Mouse (Mus musculus): Measurements from ENCODE around the gene Rgs4. TPM values are rescaled to one million over a fixed set of nuclear protein-coding genes. Genes with fewer than 3 reads are reported as not detected.

Gene Rgs4
- total and polyA plus RNA-seq, 3 experiments: 7.3 to 16.1 (median 12.4) TPM

GRCm38 (mm10) chr1:169762524-169762923 is 15.1 kb upstream of the Rgs4 start:
- H3K4me1 ChIP-seq (ENCODE audit: control insufficient read depth, insufficient read depth, low read length): no peaks in the 10 kb centered on the region
- no peak overlapping the region for H3K9ac ChIP-seq (ENCODE audit: low read depth, low read length)
- no peaks in the 10 kb centered on the region for H3K79me2 ChIP-seq (replicated peaks; ENCODE audit: control insufficient read depth, insufficient read depth, low read length)
- TF ChIP-seq EP300 (IDR thresholded peaks at IDR 0.05; ENCODE audit: insufficient read depth, low read depth, low read length) (no peak), POLR2A (IDR thresholded peaks at IDR 0.05; ENCODE audit: insufficient read depth, low read depth, low read length) (no peak), CTCF (IDR thresholded peaks at IDR 0.05) (no peak)
- WGBS: 86% methylated on average over 2 of the region's 2 CpGs
- no peak for DNase-seq
- H3K27ac ChIP-seq: no peak overlapping the region
- no peaks in the 10 kb centered on the region for H3K36me3 ChIP-seq (ENCODE audit: control insufficient read depth, insufficient read depth, low read length)
- H3K4me3 ChIP-seq: no peak overlapping the region
- H3K27me3 ChIP-seq (ENCODE audit: control insufficient read depth, insufficient read depth, low read length): no peaks in the 10 kb centered on the region
- intact Hi-C loops (cut with DNase I): no loop called here

- Histone ChIP-seq H3K9ac (ENCODE audit: low read depth, low read length) (no peak overlapping the region), H3K36me3 (ENCODE audit: control insufficient read depth, insufficient read depth, low read length) (no peaks in the 10 kb centered on the region), H3K4me3 (no peak overlapping the region), H3K4me1 (ENCODE audit: control insufficient read depth, insufficient read depth, low read length) (no peaks in the 10 kb centered on the region), H3K27ac (no peak overlapping the region), H3K79me2 (replicated peaks; ENCODE audit: control insufficient read depth, insufficient read depth, low read length) (no peaks in the 10 kb centered on the region), H3K27me3 (ENCODE audit: control insufficient read depth, insufficient read depth, low read length) (no peaks in the 10 kb centered on the region)
- DNase-seq: no peak
- intact Hi-C loops (cut with DNase I): no loop called here
- WGBS: 26% methylated on average over 3 of the region's 3 CpGs
- TF ChIP-seq EP300 (IDR thresholded peaks at IDR 0.05; ENCODE audit: insufficient read depth, low read depth, low read length) (no peak), POLR2A (IDR thresholded peaks at IDR 0.05; ENCODE audit: insufficient read depth, low read depth, low read length) (no peak), CTCF (IDR thresholded peaks at IDR 0.05) (no peak)
These were observed 9.1 kb upstream of the Rgs4 start for GRCm38 (mm10) chr1:169756532-169756931.

- no peak for DNase-seq
- Histone ChIP-seq H3K36me3 (ENCODE audit: control insufficient read depth, insufficient read depth, low read length) (no peaks in the 10 kb centered on the region), H3K79me2 (replicated peaks; ENCODE audit: control insufficient read depth, insufficient read depth, low read length) (no peaks in the 10 kb centered on the region), H3K9ac (ENCODE audit: low read depth, low read length) (no peak overlapping the region), H3K4me3 (no peak overlapping the region), H3K4me1 (ENCODE audit: control insufficient read depth, insufficient read depth, low read length) (no peaks in the 10 kb centered on the region), H3K27me3 (ENCODE audit: control insufficient read depth, insufficient read depth, low read length) (no peaks in the 10 kb centered on the region), H3K27ac (no peak overlapping the region)
- TF ChIP-seq EP300 (IDR thresholded peaks at IDR 0.05; ENCODE audit: insufficient read depth, low read depth, low read length): no peak
- no peak for TF ChIP-seq CTCF (IDR thresholded peaks at IDR 0.05)
- no peak for TF ChIP-seq POLR2A (IDR thresholded peaks at IDR 0.05; ENCODE audit: insufficient read depth, low read depth, low read length)
- intact Hi-C loops (cut with DNase I): no loop called here
- 22% methylated on average over 4 of the region's 4 CpGs for WGBS
These were observed 5.0 kb upstream of the Rgs4 start for GRCm38 (mm10) chr1:169752395-169752794.

GRCm38 (mm10) chr1:169748439-169748838 is 997 bp upstream of the Rgs4 start:
- intact Hi-C loops (cut with DNase I): loop anchor here (5.0 to 10.0 kb wide), 2 partner anchors 76 to 166 kb away; no protein-coding TSS in a partner anchor
- H3K36me3 ChIP-seq (ENCODE audit: control insufficient read depth, insufficient read depth, low read length): no peaks in the 10 kb centered on the region
- no peaks in the 10 kb centered on the region for H3K79me2 ChIP-seq (replicated peaks; ENCODE audit: control insufficient read depth, insufficient read depth, low read length)
- H3K4me1 ChIP-seq (ENCODE audit: control insufficient read depth, insufficient read depth, low read length): no peaks in the 10 kb centered on the region
- H3K4me3 ChIP-seq: no peak overlapping the region
- WGBS: 47% methylated on average over 5 of the region's 5 CpGs
- H3K27me3 ChIP-seq (ENCODE audit: control insufficient read depth, insufficient read depth, low read length): no peaks in the 10 kb centered on the region
- DNase-seq: no peak
- H3K27ac ChIP-seq: no peak overlapping the region
- no peak for TF ChIP-seq CTCF (IDR thresholded peaks at IDR 0.05)
- no peak for TF ChIP-seq POLR2A (IDR thresholded peaks at IDR 0.05; ENCODE audit: insufficient read depth, low read depth, low read length)
- TF ChIP-seq EP300 (IDR thresholded peaks at IDR 0.05; ENCODE audit: insufficient read depth, low read depth, low read length): no peak
- no peak overlapping the region for H3K9ac ChIP-seq (ENCODE audit: low read depth, low read length)

GRCm38 (mm10) chr1:169747902-169748301 is 460 bp upstream of the Rgs4 start:
- intact Hi-C loops (cut with DNase I): loop anchor here (5.0 to 10.0 kb wide), 2 partner anchors 76 to 167 kb away; no protein-coding TSS in a partner anchor
- Histone ChIP-seq H3K36me3 (ENCODE audit: control insufficient read depth, insufficient read depth, low read length) (no peaks in the 10 kb centered on the region), H3K27ac (no peak overlapping the region; the same call in 1 of the 2 replicates), H3K4me3 (no peak overlapping the region; the same call in 1 of the 2 replicates), H3K79me2 (replicated peaks; ENCODE audit: control insufficient read depth, insufficient read depth, low read length) (no peaks in the 10 kb centered on the region), H3K9ac (ENCODE audit: low read depth, low read length) (no peak overlapping the region), H3K27me3 (ENCODE audit: control insufficient read depth, insufficient read depth, low read length) (no peaks in the 10 kb centered on the region), H3K4me1 (ENCODE audit: control insufficient read depth, insufficient read depth, low read length) (no peaks in the 10 kb centered on the region)
- TF ChIP-seq CTCF (IDR thresholded peaks at IDR 0.05): no peak
- TF ChIP-seq EP300 (IDR thresholded peaks at IDR 0.05; ENCODE audit: insufficient read depth, low read depth, low read length): no peak
- TF ChIP-seq POLR2A (IDR thresholded peaks at IDR 0.05; ENCODE audit: insufficient read depth, low read depth, low read length): no peak
- no peak for DNase-seq
- 43% methylated on average over 6 of the region's 6 CpGs for WGBS

- Histone ChIP-seq H3K4me3 (no peak overlapping the region), H3K79me2 (replicated peaks; ENCODE audit: control insufficient read depth, insufficient read depth, low read length) (no peaks in the 10 kb centered on the region), H3K9ac (ENCODE audit: low read depth, low read length) (no peak overlapping the region), H3K27me3 (ENCODE audit: control insufficient read depth, insufficient read depth, low read length) (no peaks in the 10 kb centered on the region), H3K4me1 (ENCODE audit: control insufficient read depth, insufficient read depth, low read length) (no peaks in the 10 kb centered on the region), H3K27ac (no peak overlapping the region), H3K36me3 (ENCODE audit: control insufficient read depth, insufficient read depth, low read length) (no peaks in the 10 kb centered on the region)
- intact Hi-C loops (cut with DNase I): loop anchor here (10.0 kb wide), 1 partner anchor 174 kb away; no protein-coding TSS in a partner anchor
- no peak for DNase-seq
- WGBS: 82% methylated on average over 5 of the region's 5 CpGs
- TF ChIP-seq POLR2A (IDR thresholded peaks at IDR 0.05; ENCODE audit: insufficient read depth, low read depth, low read length) (no peak), CTCF (IDR thresholded peaks at IDR 0.05) (no peak), EP300 (IDR thresholded peaks at IDR 0.05; ENCODE audit: insufficient read depth, low read depth, low read length) (no peak)
These were observed 6.3 kb downstream of the Rgs4 start for GRCm38 (mm10) chr1:169741147-169741546.

Measured in heart, adult 2 months (tissue).